Mouse (Mus musculus) CD8-positive naive resting alpha-beta T cell, adult 2 months (primary cell): ENCODE results near the gene Cubn.

Experiments
- DNase-seq, 2 experiments: peaks; one replicate each; pipeline ENCODE4 v3.0.0; 2022; ENCODE audit warnings: low read depth in 2 of 2, low spot score in 2 of 2

The Cubn gene

DNA sequence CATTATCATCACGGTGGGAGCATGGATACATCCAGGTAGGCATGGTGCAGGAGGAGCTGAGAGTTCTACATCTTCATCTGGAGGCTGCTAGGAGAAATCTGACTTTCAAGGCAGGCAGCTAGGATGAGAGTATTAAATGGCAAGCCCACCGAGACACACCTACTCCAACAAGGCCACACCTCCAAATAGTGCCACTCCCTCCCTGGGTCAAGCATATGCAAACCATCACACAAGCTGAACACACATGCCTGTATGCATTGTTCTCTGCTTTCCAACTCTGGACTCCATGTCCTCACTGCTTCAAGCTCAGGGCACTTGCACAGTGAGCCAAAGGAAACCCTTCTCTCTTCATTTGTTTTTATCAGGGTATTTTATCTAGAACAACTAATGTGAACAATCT is 233.0 kb downstream of the Cubn start:
- DNase-seq, result no peak

DNA sequence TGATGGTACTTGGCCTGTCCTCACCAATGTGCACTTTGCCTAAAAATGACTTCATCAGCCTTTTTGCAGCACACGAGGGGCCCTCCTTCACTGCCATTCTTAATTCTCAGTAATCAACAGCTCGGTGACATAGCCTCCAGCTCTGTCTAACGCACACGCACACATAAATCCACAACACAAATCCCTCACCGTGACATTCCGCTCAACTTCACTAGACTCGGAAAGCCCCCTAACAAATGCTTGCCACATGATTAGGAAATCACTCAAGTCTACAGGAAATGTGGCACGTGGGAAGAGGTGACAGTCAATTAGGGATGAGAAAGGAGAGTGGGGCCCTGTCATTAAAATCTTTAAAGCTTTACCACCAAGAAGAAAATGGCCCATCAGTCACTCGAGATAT is 250.9 kb downstream of the Cubn start:
- DNase-seq, result no peak

DNA sequence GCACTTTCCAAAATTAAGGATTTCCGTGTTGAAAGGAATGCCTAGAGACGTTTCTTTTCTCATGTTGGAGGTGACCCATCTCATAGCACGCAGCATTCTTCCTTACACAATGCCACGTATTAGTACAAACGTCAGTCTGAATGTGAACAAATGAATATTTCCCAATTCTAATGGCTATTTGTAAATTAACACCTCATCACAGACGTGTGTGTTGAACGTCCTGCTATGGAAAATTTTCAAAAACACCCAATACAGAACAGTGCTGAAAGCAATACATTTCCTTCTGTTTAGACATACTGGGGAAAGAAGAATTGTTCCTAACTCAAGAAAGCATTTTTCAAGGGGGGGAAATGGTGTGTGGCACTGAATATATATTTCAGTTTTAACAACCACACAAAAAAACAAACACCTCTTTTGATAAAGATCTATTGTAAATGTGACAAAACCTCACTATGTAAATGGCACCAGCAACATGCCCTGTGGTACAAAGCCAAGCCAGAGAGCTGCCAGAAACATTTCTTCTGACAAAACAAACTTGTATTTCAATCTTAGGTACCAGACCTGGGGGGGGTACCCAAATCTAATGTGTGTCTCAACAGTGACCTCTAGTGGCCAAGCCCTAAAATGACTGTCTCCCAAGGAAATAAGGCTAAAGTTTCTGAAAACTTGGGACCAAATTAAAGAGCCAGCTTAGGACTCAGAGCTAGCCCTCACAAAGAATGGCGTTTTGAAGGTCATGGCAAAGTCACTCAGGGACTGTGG is 254.3 kb downstream of the Cubn start:
- DNase-seq, result peak; percentile 47 to 58

DNA sequence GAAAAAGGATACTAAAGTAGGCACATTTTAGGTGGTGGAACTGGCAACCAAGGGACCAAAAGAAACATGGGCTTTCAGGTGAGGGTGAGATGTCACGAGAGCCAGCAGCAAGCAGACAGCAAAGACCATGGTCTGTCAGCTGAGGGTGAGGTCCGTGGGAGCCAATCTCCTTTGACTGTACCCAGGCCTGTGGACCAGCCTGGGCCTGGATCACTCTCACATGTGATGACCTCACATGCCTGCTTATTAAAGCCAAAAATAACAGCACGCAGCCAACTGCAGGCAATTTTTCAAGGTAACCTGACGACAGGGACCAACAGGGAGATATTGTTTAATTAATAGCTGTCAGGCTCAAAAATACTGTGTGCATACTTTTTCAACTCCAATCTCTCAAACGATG is 255.9 kb downstream of the Cubn start:
- no peak for DNase-seq

DNA sequence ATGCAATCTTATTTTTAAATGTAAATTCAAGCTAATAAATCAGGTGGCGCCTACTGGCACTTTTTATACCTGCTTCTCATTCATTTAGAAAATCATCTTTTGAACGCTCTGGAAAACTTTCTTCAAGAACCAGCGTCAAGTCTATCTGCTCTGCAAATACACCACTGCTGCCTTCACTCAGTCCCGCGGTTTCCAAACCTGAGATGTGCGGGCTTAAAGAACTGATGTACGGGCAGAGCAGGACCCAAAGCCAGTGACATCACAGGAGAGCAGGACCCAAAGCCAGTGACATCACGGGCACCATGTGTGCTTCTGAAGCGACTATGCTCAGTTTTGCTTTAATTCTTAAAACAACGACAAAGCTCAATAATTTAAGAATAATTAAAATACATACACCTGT is 256.8 kb downstream of the Cubn start:
- DNase-seq, result no peak

DNA sequence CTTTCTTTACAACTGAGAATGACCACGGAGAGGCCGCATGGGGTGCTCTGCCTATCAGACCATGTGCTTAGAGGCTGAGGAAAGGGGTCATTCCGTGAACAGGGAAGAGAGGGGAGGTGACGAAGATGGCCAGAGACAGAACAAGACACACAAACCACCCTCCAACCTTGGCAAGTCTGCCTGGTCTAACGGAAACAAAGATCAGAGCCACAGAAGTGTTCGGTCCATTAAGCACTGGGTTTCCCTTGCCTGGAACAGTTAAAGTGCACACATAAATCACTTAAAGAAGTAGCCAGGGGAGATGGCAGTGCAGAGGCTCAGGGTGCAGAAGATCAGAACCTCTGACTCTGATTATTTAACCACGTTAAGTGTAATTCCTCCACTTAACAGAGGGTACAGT is 257.7 kb downstream of the Cubn start:
- no peak for DNase-seq

DNA sequence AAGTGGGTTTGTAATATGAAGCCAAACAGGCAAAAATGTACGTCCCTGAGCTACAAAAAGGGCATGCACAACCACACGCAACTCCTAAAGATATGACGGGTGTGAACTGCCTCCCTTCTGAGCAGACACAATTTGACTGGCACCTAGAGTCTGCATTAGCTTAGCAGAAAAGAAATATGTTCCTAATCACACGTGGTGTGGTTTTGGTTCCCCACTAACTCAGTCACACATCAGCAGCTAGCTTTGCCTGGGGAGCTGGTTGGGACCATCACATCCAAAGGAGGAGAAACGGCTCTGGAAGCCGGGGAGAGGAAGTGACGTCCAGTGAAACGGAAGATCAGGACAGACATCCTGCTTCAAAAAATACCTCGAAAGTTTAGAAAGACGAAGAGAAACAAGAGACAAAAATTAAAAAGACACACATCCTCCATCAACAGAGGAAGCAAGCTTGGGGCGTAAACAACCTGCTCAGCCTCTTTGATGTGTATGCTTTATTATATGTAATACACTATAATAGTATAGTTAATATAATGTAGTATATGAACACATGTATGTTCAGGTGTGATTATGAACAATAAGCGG is 258.3 kb downstream of the Cubn start:
- DNase-seq, result peak in 1 of 2 experiments; percentile 12

DNA sequence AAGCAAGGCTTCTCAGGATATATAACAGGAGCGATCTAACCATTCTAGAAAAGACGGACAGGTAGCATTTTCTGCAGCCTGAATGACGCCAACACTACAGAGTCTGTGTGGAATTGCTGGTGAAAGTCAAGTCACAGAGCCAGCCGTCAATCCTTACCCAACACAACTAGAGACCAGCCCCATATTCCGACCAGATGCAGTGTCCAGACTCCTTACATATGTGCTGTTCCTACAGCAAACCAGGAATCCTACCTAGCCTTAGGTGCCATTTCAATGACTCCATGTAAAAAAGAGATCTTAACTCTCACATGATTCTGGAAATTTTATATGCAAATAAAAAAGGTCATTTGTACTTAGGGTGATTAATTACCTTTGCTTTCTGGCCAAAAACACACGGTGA is 259.3 kb downstream of the Cubn start:
- DNase-seq, result no peak

DNA sequence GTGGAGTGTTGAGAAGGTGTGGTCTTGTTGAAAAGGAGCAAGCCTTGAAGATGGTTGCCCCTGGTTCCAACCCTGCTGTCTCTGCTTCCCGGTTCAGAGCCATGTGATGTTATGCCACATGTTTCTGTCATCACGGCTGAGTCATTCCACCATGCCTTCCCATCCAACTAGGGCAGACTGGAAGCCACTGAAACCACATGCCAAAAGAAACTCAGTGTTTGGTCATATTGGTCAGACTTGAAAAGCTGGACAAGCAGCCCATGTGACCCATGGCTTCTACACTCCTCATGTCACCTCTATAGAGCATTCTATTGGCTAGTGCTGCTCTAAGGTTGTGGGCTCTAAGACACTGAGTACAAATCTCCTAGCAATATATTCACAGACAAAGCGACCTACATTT is 261.9 kb downstream of the Cubn start:
- DNase-seq, result no peak
